Comparison of ENCODE assay signal across 12 mouse cellular contexts in genomic region chr11:50673525-50674250, GRCm38 (mm10).
A peak's percentile ranks its signal among the peaks of the same experiment; 100 is the strongest.
DNase-seq lines count a peak whose midpoint lies in the region; ATAC-seq and TF ChIP-seq lines count a peak whose summit lies in the region.
"Had no signal": no experiment of that assay in that cellular context is flagged by ENCODE, and none has a peak within 500 bp of the region (broad histone marks: within the 10 kb centered on the region; RNA-seq: fewer than 3 reads in every experiment).

No protein-coding gene starts in this region.

- peak; percentile 45 to 51 for DNase-seq in cerebellum, adult 18-20 months
- no peak for DNase-seq in cerebellum, postnatal 4 days (ENCODE audit: low spot score in 2 of 2)
- peak; percentile 37 for DNase-seq in hindbrain, postnatal 0 days (ENCODE audit: low spot score)
- DNase-seq in hindbrain, embryonic 10.5 days (ENCODE audit: low spot score): no peak
- DNase-seq in right cerebral cortex, postnatal 4 days: peak; percentile 23
- no peak for DNase-seq in right cerebral cortex, postnatal 36 days (ENCODE audit: low spot score in 2 of 2)
- DNase-seq in adrenal gland, adult 8-10 months: no peak
- DNase-seq: kidney, adult 8-10 months had no signal

- no peak for TF ChIP-seq POLR2A in embryonic fibroblast, embryonic 13.5 days (IDR thresholded peaks at IDR 0.05; ENCODE audit: low read depth, low read length)

- H3K9me3 ChIP-seq in hindbrain, postnatal 0 days (ENCODE audit: low read length): no peaks in the 10 kb centered on the region
- H3K9me3 ChIP-seq in hindbrain, embryonic 10.5 days: no peaks in the 10 kb centered on the region
- H3K9me3 ChIP-seq: embryonic facial prominence, embryonic 12.5 days; stomach, embryonic 15.5 days had no signal

- no peak overlapping the region for H3K27ac ChIP-seq in hindbrain, postnatal 0 days
- no peak overlapping the region for H3K27ac ChIP-seq in hindbrain, embryonic 10.5 days
- H3K27ac ChIP-seq in embryonic fibroblast, embryonic 13.5 days (ENCODE audit: insufficient read depth, low read length): peak overlapping the region; percentile 21; the same call in 1 of the 2 replicates
- H3K27ac ChIP-seq: embryonic facial prominence, embryonic 12.5 days; stomach, embryonic 15.5 days had no signal

- no peaks in the 10 kb centered on the region for H3K27me3 ChIP-seq in hindbrain, postnatal 0 days (ENCODE audit: insufficient read depth, low read length)
- no peaks in the 10 kb centered on the region for H3K27me3 ChIP-seq in hindbrain, embryonic 10.5 days (ENCODE audit: insufficient read depth, poor library complexity, severe bottlenecking)
- H3K27me3 ChIP-seq: embryonic facial prominence, embryonic 12.5 days; stomach, embryonic 15.5 days had no signal

- no peak overlapping the region for H3K4me3 ChIP-seq in hindbrain, postnatal 0 days (ENCODE audit: low read length)
- no peak overlapping the region for H3K4me3 ChIP-seq in hindbrain, embryonic 10.5 days
- H3K4me3 ChIP-seq in embryonic fibroblast, embryonic 13.5 days (ENCODE audit: insufficient read depth, low read length): no peak overlapping the region
- H3K4me3 ChIP-seq: embryonic facial prominence, embryonic 12.5 days; stomach, embryonic 15.5 days had no signal

- WGBS in hindbrain, postnatal 0 days: 72% methylated on average over 5 of the region's 7 CpGs
- 65% methylated on average over 6 of the region's 7 CpGs for WGBS in hindbrain, embryonic 10.5 days

- H3K36me3 ChIP-seq in hindbrain, postnatal 0 days (ENCODE audit: insufficient read depth, low read length): no peaks in the 10 kb centered on the region
- H3K36me3 ChIP-seq in hindbrain, embryonic 10.5 days: no peaks in the 10 kb centered on the region
- H3K36me3 ChIP-seq: embryonic facial prominence, embryonic 12.5 days; stomach, embryonic 15.5 days had no signal

- H3K4me1 ChIP-seq in hindbrain, postnatal 0 days (ENCODE audit: insufficient read depth, low read length): peaks cover 17% of the 10 kb centered on the region
- H3K4me1 ChIP-seq in hindbrain, embryonic 10.5 days (replicated peaks): peaks cover 10% of the 10 kb centered on the region; the same call in 1 of the 2 replicates
- H3K4me1 ChIP-seq in embryonic fibroblast, embryonic 13.5 days (ENCODE audit: control insufficient read depth, insufficient read depth, low read length): no peaks in the 10 kb centered on the region

- H3K9ac ChIP-seq in hindbrain, postnatal 0 days (replicated peaks; ENCODE audit: low read length): no peak overlapping the region
- H3K9ac ChIP-seq: embryonic facial prominence, embryonic 12.5 days; stomach, embryonic 15.5 days had no signal

- no peak overlapping the region for H3K4me2 ChIP-seq in hindbrain, postnatal 0 days (ENCODE audit: low read depth, low read length)
- H3K4me2 ChIP-seq: embryonic facial prominence, embryonic 12.5 days; stomach, embryonic 15.5 days had no signal

- ATAC-seq in hindbrain, postnatal 0 days: 0 out of 2 replicates have a peak, but pooled peaks have one; percentile 5
- ATAC-seq: CD4-positive, CD25-positive, alpha-beta regulatory T cell, adult 4 months had no signal

- TF ChIP-seq CTCF in hindbrain, postnatal 0 days (IDR thresholded peaks at IDR 0.05; ENCODE audit: low read depth): peak; percentile 63
- no peak for TF ChIP-seq CTCF in embryonic fibroblast, embryonic 13.5 days (IDR thresholded peaks at IDR 0.05; ENCODE audit: borderline replicate concordance, insufficient read depth, low read length)

Comparison
In these comparisons a context has a peak if more than half of its experiments do, and no peak if none do; other contexts are left out.
1. DNase-seq: peak in cerebellum, adult 18-20 months (2 of 2), hindbrain, postnatal 0 days (single experiment) and right cerebral cortex, postnatal 4 days (single experiment); none in cerebellum, postnatal 4 days (0 of 2), hindbrain, embryonic 10.5 days (single experiment), right cerebral cortex, postnatal 36 days (0 of 2) and adrenal gland, adult 8-10 months (single experiment).